Mouse (Mus musculus) heart, postnatal 0 days (tissue): ENCODE data around the gene Pdhb.

Experiments
- CTCF ChIP-seq: IDR thresholded peaks from 2 replicates; pipeline ENCODE4 v1.5.1; 2016; ENCODE audit warnings: antibody characterized with exemption, control low read depth, low read depth
- EP300 ChIP-seq: IDR thresholded peaks from 2 replicates; pipeline ENCODE4 v1.6.1; 2016; ENCODE audit warnings: antibody characterized with exemption, low read depth

DNA sequence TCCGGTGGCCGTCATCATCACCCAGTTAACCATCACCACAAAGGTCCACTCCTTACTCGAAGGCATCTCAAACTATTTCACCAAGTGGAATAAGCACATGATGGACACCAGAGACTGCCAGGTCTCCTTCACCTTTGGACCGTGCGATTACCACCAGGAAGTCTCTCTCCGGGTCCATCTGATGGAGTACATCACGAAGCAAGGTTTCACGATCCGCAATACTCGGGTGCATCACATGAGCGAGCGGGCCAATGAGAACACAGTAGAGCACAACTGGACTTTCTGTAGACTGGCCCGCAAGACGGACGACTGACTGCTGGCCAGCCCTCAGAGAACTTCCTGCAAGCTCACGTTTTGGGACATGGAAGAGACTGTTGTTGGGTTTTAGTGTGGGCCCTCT, 49.7 kb upstream of the Pdhb start:
- TF ChIP-seq CTCF = no peak
- TF ChIP-seq EP300 = no peak
